Mouse (Mus musculus) adrenal gland (tissue): Measurements from ENCODE around the gene Dbh.

ENCODE experiments used
- intact Hi-C: fragments of 180-260 bp; cut with DNase I; formaldehyde crosslinking; loops from one replicate; pipeline ENCODE4 v1.15.1; 2025

Dbh gene

DNA sequence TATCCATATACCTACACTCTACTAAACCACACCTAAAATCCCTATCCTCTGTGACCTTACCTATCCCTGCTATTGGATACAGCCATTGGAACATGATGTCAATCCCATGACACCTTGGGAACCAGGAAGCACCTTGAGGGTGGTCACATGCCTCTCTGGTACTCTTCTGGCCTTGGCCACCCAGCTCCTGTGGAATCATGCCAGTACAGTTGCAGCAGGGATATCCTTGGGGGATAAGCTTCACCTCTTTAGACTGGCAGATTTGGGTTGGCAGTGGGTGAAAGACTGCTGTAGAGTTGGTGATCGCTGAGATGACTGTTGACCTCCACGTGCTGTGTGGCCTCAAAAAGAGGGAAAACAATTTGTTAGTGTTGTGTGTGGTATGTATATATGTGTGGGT is 3.5 kb upstream of the Dbh start:
- intact Hi-C loops: no loop called here

DNA sequence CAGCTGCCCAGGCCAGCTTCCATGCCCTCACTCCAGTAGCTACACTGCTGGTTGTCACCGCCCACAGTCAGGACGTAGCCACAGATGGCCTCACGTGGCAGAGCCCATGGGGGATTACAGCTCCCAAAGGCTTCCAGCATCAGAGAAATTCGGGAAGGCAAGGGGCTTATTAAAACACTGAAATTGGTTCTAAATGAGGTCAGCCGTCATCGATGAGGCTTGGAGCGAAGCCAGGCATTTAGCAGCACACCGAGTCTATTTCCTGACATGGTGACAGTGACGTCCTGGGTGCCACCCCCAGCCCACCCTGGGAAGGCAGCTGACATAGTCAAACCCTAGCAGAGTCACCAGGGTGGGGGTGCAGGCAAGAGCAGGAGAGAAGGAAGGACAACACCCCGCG is 2.4 kb upstream of the Dbh start:
- intact Hi-C loops: no loop called here

DNA sequence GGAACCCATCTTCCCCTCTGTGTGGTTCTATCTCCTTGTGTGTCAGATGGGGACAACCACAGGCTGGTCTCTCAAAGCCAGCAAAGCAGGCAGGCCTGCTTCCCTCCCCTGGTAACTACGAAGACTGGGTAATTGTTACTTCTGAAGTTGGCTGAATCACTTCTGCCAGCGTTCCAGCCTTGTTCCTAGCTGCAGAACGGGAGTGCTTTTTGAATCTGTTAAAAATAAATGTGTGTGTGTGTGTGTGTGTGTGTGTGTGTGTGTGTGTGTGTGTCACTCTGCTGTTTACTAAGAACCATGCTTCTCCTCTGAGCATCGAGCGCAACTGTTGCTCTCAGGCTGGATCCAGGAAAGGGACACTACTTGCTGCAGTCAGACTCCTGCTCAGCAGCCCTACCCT is 1.2 kb upstream of the Dbh start:
- intact Hi-C loops: no loop called here

- intact Hi-C loops: no loop called here
Measured at GRCm38 (mm10) chr2:27166074-27166473, 1.0 kb downstream of the Dbh start.

DNA sequence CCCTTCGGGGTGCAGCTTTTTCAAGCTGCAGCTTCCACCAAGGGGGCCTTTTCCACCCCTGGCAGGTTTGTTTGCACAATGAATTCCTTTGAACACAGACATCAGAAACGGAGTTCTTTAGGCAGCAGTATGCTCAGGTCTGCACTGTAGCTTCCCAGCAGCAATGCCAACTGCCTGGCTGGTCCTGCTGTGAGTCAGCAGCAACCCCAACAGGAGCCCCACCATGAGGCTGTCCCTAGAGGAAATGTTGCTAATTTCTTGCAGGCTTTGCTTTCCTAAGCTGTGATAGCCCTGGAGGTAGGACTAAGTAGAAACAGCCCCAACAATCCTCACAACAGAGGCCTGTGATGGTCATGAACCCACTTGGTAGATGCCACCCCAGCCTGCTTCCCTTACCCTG is 2.0 kb downstream of the Dbh start:
- intact Hi-C loops: no loop called here

DNA sequence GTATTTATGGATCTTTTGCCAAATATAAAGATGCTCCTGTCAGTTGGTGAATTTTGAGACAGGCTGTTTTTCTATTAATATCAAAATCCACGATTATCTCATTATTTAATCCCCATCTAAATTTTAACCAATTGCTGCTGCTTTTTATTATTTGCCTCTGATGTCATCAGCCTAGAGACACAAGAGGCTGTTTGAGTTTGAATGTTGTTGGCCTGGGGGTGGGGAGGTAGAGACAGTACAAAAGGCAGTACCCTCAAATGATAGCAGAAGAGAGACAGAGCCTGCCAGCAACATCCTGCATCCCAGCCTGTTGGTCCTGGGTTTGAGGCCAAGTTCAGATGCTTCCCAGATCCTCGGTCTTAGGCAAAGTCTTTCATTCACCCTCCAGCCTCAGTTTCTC is 9.2 kb downstream of the Dbh start:
- intact Hi-C loops: no loop called here

GRCm38 (mm10) chr2:27175696-27176267 is 10.7 kb downstream of the Dbh start:
- intact Hi-C loops: no loop called here

DNA sequence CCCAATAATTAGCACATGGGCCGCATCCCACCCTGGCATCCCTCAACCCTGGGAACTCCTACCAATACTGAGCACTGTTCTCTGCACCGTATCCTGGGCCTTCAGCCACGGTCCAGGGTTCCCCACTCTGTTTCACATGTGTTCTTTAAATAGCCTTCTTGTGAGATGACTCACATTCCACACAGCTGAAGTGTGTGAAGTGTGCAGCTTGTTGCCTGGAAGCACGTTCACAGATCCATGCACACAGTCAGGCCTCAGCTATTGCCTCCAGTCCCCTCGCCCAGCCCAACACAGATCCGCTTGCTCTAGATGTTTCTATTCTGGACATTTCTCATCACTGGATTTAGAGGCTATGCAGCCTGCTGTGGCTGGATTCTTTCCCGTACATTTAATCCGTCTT is 14.1 kb downstream of the Dbh start:
- intact Hi-C loops: no loop called here

- intact Hi-C loops: no loop called here
Measured at GRCm38 (mm10) chr2:27181907-27182306, 16.9 kb downstream of the Dbh start.

- intact Hi-C loops: no loop called here
Measured at GRCm38 (mm10) chr2:27183734-27184133, 18.7 kb downstream of the Dbh start.

DNA sequence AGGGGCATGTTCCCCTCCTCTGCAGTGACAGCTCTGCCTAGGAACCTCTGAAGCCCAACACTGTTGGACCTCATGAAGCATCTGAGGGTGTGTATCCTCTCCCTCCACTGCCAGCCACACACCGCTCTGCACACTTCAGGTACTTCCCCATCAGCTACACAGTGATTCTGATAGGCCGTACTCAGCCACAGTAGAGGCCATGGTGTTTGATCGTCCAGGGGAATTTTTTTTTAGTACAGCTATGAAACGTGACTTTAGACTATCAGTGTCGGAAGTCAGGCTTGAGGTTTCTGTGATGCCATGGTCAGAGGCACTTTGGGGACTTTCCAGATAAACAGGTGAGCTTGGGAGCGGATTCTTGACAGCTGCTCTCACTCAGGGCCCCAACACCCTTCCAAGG is 22.5 kb downstream of the Dbh start:
- intact Hi-C loops: no loop called here

GRCm38 (mm10) chr2:27189994-27190393 is 25.0 kb downstream of the Dbh start:
- intact Hi-C loops: no loop called here

- intact Hi-C loops: no loop called here
Measured at GRCm38 (mm10) chr2:27198551-27199246, 33.7 kb downstream of the Dbh start.

- intact Hi-C loops: no loop called here
Measured at GRCm38 (mm10) chr2:27200586-27200985, 35.6 kb downstream of the Dbh start.

DNA sequence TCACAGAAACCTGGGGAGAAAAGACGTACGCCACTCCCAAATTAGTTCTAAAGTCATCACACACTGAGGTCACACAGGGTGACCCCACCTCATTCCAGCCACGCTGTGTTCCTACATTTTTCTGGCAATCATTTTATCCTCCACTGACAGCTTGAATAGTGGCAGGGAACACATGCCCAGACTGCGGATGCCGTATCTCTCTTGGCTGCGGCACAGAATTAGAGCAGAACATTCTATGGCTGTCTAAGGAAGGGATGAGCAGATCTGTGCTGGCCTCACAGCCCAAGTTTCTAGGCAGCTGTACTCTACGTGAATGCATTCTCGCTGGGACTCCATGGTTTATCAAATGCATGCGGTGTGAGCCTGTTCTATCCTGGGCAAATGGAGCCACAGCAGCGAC is 40.6 kb downstream of the Dbh start:
- intact Hi-C loops: no loop called here

- intact Hi-C loops: no loop called here
Measured at GRCm38 (mm10) chr2:27206128-27206797, 41.2 kb downstream of the Dbh start.

GRCm38 (mm10) chr2:27207126-27207525 is 42.1 kb downstream of the Dbh start:
- intact Hi-C loops: no loop called here

DNA sequence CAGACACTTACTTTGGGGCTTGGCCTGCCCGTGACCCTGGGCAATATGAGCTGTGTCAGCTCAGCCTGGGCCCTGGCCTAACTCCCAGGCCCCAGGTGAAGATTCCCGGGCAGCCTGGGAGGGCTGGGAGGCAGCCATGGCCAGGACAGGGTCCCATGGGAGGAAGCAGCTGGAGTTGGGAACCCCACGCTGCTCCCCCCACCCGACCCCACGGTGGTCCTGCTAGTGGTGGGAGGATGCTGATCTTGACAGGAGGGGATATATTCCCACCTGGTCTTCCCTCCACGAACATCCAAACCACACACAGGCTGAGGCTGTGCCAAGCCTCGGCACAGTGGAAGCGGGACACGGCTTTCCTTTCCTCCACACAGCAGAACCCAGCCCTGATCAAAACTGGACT is 44.3 kb downstream of the Dbh start:
- intact Hi-C loops: no loop called here

- intact Hi-C loops: no loop called here
Measured at GRCm38 (mm10) chr2:27209816-27210215, 44.8 kb downstream of the Dbh start.

- intact Hi-C loops: no loop called here
Measured at GRCm38 (mm10) chr2:27210255-27210654, 45.2 kb downstream of the Dbh start.

DNA sequence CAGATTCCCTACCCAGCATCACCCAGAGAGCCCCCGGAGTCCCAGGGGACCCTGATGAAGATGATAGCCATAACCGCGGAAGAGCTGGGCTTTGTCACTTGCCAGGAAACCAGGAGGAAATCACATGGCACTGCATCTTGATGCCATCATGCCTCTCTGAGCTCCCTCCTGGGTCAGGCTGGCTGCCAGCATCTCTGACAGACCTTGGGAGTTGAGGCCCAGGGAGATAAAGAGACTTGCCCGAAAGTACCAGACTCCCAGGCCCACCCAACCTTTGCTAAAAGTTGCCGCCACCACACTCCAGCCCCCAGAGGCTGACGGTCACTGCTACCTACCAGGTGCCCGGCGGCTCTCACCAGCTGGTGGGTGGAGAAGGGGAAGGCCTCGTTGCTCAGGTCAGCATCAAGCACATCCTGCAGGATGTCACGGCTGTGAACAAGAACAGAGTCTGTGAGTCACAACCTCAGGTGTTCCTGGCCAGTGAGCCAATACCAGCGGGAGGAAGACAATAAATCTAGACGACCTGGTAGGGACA is 45.7 kb downstream of the Dbh start:
- intact Hi-C loops: no loop called here
